Mouse (Mus musculus): Measurements from ENCODE around the gene Rasgef1b. TPM values are rescaled to one million over a fixed set of nuclear protein-coding genes. Genes with fewer than 3 reads are reported as not detected.

The Rasgef1b gene
- polyA plus RNA-seq, 1 experiment from 2014 or later, result 33.1 TPM

DNA sequence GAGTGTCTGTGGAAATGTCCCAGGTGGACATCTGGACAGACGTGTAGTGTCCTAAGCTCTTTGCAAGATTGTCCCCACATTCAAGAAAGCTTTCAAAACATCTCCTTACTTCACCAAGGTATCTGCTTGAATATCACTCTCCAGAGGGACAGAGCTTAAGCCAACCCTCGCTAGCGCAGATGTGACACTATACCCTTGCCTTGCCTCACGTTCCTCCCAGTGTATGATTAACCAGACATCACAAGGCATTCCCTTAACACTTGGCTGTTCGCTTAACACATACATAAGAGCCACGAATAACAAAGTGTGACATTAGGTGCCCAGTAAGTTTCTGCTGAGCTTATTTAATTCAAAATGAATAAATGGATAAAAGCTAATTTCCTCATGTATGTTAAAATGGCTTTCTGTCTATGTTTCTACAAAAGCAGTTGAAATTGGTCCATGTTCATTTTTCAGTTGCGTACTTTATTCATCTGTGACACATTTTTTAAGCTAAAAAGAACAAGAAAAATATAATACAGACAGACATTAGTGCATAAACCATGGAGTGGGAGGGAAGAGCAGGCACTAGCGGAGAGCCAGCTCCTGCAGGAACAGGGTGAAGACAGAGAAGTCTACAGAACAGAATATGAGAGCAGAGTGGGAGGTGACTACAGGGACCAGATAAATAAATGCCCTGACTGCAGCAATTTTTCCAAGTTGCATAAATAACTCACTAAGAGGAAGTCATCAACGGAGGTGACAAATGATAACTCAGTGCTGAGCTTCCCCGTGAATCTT lies 126.4 kb downstream of the Rasgef1b start:
- Histone ChIP-seq H3K4me3 (no peak overlapping the region), H3K27me3 (no peaks in the 10 kb centered on the region), H3K27ac (no peak overlapping the region), H3K36me3 (no peaks in the 10 kb centered on the region), H3K9ac (no peak overlapping the region), H3K4me1 (replicated peaks) (0 out of 2 replicates have a peak, but pooled peaks cover 2% of the 10 kb centered on the region), H3K9me3 (replicated peaks) (no peaks in the 10 kb centered on the region), H3K4me2 (no peak overlapping the region)
- ATAC-seq (replicated peaks; ENCODE audit: insufficient number of reproducible peaks, insufficient read depth, low FRiP score, low read depth), result no peak
- 58% methylated on average over 10 of the region's 10 CpGs for WGBS

DNA sequence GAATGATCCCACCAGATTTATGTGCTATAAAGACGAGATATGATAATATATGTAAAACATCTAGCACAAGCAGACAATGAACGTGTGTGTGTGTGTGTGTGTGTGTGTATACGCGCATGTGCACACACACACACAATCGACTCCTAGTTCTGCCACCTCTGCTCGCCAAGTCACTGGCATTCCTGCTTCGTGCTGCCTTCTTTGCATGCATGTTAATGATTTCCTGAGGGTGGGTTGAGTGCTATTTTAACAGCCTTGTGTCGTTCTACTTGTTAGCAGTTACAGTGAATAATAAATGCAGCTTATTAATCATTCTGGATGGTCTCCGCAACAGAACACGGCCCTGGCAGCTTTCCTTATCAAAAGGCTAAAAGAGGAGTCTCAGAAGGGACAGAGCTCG lies 129.5 kb downstream of the Rasgef1b start:
- no peak overlapping the region for H3K4me2 ChIP-seq
- no peak overlapping the region for H3K4me3 ChIP-seq
- H3K4me1 ChIP-seq (replicated peaks), result 0 out of 2 replicates have a peak, but pooled peaks cover 2% of the 10 kb centered on the region
- ATAC-seq (replicated peaks; ENCODE audit: insufficient number of reproducible peaks, insufficient read depth, low FRiP score, low read depth), result no peak
- no peaks in the 10 kb centered on the region for H3K9me3 ChIP-seq (replicated peaks)
- WGBS, result 63% methylated on average over 11 of the region's 11 CpGs
- H3K9ac ChIP-seq, result no peak overlapping the region
- no peaks in the 10 kb centered on the region for H3K27me3 ChIP-seq
- H3K27ac ChIP-seq, result no peak overlapping the region
- H3K36me3 ChIP-seq, result no peaks in the 10 kb centered on the region

DNA sequence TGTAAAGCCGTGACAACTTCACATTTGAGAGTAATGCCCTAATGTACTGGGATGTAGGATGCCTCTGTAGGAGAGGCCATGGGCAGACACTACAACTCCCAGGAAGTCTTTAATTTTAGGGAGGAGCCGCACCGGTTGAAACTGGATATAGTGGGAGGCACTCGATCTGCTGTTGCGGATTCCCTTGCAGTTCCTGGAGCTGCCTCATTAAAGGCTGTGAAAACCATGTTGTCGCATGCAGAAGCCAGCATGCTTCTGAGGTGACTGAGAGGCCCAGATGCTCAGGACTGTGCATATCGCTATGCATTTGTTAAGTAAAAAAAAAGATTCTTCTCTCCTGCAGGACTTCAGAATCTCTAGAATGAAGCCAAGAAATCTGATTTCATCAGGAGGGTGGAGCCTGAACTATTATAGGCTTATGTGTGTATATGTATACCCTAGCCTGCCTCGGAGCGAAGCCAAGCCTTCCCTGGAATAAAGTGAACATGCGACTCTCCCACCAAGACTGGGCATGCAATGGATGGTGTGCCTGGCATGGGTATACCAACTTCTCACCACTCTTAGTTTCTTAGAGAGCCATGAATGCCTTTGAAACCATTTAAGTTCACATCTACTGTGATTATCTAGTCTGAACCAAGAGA lies 130.3 kb downstream of the Rasgef1b start:
- H3K4me1 ChIP-seq (replicated peaks), result 0 out of 2 replicates have a peak, but pooled peaks cover 2% of the 10 kb centered on the region
- no peak overlapping the region for H3K4me2 ChIP-seq
- no peak overlapping the region for H3K27ac ChIP-seq
- no peak overlapping the region for H3K9ac ChIP-seq
- no peaks in the 10 kb centered on the region for H3K9me3 ChIP-seq (replicated peaks)
- WGBS, result 60% methylated on average over 10 of the region's 10 CpGs
- H3K4me3 ChIP-seq, result no peak overlapping the region
- no peaks in the 10 kb centered on the region for H3K27me3 ChIP-seq
- H3K36me3 ChIP-seq, result no peaks in the 10 kb centered on the region
- no peak for ATAC-seq (replicated peaks; ENCODE audit: insufficient number of reproducible peaks, insufficient read depth, low FRiP score, low read depth)

DNA sequence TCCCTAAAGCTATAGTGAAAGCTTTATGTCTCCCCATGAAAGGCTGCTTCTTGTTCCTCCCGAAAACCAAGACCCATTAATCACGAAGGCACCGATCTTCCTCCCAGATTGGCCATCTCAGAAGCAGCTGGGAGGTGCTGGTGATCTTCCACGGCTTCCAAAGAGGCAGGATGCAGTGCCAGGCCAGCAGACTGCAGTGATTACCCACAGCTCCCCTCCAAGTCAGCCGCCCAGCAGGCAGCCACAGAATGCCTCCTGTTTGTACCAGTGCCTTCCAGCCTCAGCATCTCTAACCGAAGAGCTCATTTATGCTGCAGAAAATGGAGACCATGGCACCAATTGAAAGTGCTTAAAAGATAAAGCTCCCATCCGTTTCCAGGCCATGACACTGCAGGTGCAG lies 131.2 kb downstream of the Rasgef1b start:
- H3K36me3 ChIP-seq, result no peaks in the 10 kb centered on the region
- H3K9ac ChIP-seq, result no peak overlapping the region
- no peak overlapping the region for H3K4me2 ChIP-seq
- no peak for ATAC-seq (replicated peaks; ENCODE audit: insufficient number of reproducible peaks, insufficient read depth, low FRiP score, low read depth)
- WGBS, result 54% methylated on average over 7 of the region's 7 CpGs
- H3K9me3 ChIP-seq (replicated peaks), result no peaks in the 10 kb centered on the region
- no peaks in the 10 kb centered on the region for H3K27me3 ChIP-seq
- no peak overlapping the region for H3K4me3 ChIP-seq
- H3K27ac ChIP-seq, result no peak overlapping the region
- 0 out of 2 replicates have a peak, but pooled peaks cover 2% of the 10 kb centered on the region for H3K4me1 ChIP-seq (replicated peaks)

DNA sequence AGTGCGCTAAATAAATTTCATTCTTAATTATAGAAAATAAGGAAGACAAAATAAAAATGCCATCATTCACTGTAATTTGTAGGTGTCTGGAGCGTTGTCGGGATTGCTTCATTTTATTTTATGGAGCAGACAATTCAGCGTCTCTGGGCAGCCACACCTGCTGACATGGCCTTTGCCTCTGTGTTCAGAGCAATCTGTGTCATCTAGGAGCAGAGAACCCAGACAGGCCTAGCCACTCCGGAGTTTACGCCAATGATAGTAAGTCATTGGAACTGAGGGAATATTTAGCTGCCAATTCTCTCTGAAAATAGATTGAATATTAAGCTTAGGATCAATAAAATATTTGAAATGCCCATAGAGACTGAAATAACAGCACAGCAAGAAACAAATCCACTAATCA lies 137.5 kb downstream of the Rasgef1b start:
- no peak for ATAC-seq (replicated peaks; ENCODE audit: insufficient number of reproducible peaks, insufficient read depth, low FRiP score, low read depth)
- Histone ChIP-seq H3K36me3 (no peaks in the 10 kb centered on the region), H3K9me3 (replicated peaks) (no peaks in the 10 kb centered on the region), H3K4me1 (replicated peaks) (no peaks in the 10 kb centered on the region; the same call in 1 of the 2 replicates), H3K9ac (no peak overlapping the region), H3K4me3 (no peak overlapping the region), H3K27ac (no peak overlapping the region), H3K27me3 (no peaks in the 10 kb centered on the region), H3K4me2 (no peak overlapping the region)
- 80% methylated on average over 6 of the region's 6 CpGs for WGBS

DNA sequence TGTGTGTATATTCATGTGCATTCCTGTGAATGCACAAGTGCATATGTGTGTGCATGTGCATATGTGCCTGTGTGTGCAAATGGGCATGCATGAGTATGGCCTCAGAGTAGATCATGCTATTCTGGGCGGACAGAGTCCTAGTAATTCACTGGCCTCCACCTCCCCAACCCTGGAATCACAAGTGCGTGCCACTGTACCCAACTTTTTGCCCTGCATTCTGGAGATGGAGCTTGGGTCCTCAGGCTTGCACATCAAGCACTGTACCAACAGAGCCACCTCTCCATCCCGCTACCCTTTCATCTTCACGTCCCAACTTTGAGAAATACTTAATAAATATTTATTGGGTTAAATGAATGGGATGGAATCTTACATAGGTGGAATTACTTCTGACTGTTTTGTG lies 138.3 kb downstream of the Rasgef1b start:
- no peak overlapping the region for H3K4me2 ChIP-seq
- H3K27ac ChIP-seq, result no peak overlapping the region
- H3K27me3 ChIP-seq, result no peaks in the 10 kb centered on the region
- H3K36me3 ChIP-seq, result no peaks in the 10 kb centered on the region
- ATAC-seq (replicated peaks; ENCODE audit: insufficient number of reproducible peaks, insufficient read depth, low FRiP score, low read depth), result no peak
- no peaks in the 10 kb centered on the region; the same call in 1 of the 2 replicates for H3K4me1 ChIP-seq (replicated peaks)
- H3K9me3 ChIP-seq (replicated peaks), result no peaks in the 10 kb centered on the region
- no peak overlapping the region for H3K4me3 ChIP-seq
- H3K9ac ChIP-seq, result no peak overlapping the region
- 85% methylated on average over 4 of the region's 4 CpGs for WGBS

DNA sequence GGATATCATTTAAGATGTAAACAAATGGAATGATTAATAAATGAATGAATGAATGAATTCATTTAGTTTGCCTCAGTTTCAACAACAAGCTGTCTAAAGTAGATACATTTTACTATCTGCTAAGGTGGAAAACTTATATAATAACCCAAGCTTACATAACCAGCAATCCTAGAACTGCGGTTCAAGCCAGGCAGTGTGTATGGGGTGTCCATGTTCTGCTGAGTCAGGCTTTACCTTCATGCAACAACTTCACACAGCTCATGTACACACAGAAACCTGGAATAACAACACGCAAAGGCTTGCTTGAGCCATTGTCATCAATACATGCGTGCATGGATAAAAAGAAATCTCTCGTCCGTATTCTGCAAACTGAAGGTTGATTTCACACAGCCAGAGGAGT lies 140.9 kb downstream of the Rasgef1b start:
- Histone ChIP-seq H3K4me3 (no peak overlapping the region), H3K9ac (no peak overlapping the region), H3K36me3 (no peaks in the 10 kb centered on the region), H3K4me2 (no peak overlapping the region), H3K9me3 (replicated peaks) (no peaks in the 10 kb centered on the region), H3K27ac (no peak overlapping the region), H3K4me1 (replicated peaks) (no peaks in the 10 kb centered on the region; the same call in 1 of the 2 replicates), H3K27me3 (no peaks in the 10 kb centered on the region)
- ATAC-seq (replicated peaks; ENCODE audit: insufficient number of reproducible peaks, insufficient read depth, low FRiP score, low read depth), result no peak
- 93% methylated on average over 5 of the region's 5 CpGs for WGBS

DNA sequence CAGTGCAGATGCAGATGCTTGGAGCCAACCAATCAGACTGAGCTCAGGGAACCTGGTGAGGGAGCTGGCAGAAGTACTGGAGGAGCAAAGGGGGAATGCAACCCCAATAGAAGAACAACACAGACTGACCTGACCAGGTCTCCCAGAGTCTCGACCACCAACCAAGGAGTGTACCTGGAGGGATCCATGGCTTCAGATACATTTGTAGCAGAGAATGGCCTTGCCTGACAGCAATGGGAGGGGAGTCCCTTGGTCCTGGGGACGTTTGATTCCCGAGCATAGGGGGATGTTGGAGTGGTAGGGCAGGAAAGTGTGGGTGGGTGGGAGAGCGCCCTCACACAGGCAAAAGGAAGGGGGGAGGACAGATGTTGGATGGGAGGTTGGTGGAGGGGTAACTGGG lies 141.3 kb downstream of the Rasgef1b start:
- H3K9ac ChIP-seq, result no peak overlapping the region
- H3K9me3 ChIP-seq (replicated peaks), result no peaks in the 10 kb centered on the region
- no peaks in the 10 kb centered on the region for H3K27me3 ChIP-seq
- no peak overlapping the region for H3K27ac ChIP-seq
- H3K4me3 ChIP-seq, result no peak overlapping the region
- 66% methylated on average over 4 of the region's 4 CpGs for WGBS
- no peaks in the 10 kb centered on the region; the same call in 1 of the 2 replicates for H3K4me1 ChIP-seq (replicated peaks)
- ATAC-seq (replicated peaks; ENCODE audit: insufficient number of reproducible peaks, insufficient read depth, low FRiP score, low read depth), result no peak
- no peaks in the 10 kb centered on the region for H3K36me3 ChIP-seq
- no peak overlapping the region for H3K4me2 ChIP-seq

DNA sequence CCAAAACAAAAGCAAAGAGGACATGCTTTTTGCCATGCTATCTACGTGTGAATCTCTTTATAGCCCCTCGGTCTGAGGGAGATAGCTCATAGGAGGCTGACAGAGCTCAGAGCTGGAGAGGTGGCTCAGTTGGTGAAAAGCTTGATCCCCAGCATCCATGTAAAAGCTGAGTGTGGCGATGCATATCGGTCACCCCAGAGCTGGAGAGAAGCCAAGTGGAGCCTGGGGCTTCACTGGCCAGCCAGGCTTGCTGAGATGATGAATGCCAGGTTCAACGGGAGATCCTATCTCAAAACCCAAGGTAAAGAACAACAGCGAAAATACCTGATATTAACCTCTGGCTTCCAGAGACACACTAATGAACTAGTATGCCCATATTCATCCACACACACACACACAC lies 142.6 kb downstream of the Rasgef1b start:
- H3K9me3 ChIP-seq (replicated peaks), result no peaks in the 10 kb centered on the region
- WGBS, result 57% methylated on average over 6 of the region's 6 CpGs
- H3K27ac ChIP-seq, result no peak overlapping the region
- peaks cover 3% of the 10 kb centered on the region; the same call in 1 of the 2 replicates for H3K4me1 ChIP-seq (replicated peaks)
- H3K9ac ChIP-seq, result no peak overlapping the region
- no peak overlapping the region for H3K4me2 ChIP-seq
- no peak overlapping the region for H3K4me3 ChIP-seq
- H3K36me3 ChIP-seq, result no peaks in the 10 kb centered on the region
- no peak for ATAC-seq (replicated peaks; ENCODE audit: insufficient number of reproducible peaks, insufficient read depth, low FRiP score, low read depth)
- no peaks in the 10 kb centered on the region for H3K27me3 ChIP-seq

DNA sequence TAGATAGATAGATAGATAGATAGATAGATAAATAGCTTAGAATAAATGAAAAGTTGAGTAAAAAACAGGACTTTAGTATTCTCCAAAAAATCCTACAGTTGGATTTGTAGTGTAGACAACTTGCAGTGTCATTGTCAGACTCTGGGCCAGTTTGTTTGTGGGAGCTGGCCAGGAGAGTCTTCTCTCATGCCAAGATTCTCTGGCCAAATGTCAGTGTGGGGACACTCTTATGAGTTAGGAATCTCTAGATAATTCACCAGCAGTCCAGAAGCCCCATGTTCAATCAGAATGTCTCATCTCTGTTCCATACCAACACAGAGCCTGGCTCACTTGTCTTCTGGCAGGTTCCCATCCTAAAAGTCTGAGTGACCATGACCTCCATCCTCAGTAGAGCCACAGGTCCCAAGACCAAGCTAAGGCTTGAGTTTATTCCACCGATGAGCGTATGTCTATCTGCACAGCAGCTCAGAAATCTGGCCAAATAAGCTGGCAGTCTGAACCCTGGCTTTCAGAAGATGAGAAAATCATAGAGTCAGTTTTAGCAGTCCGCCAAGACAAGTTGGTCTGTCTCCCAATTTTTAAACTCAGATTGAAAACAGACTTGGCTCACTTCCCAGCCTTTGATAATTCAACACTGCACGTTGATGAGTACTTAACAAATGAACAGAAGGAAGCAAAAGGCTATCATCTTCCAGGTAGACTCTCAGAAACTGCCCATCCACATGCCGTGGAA lies 143.5 kb downstream of the Rasgef1b start:
- Histone ChIP-seq H3K4me1 (replicated peaks) (peaks cover 3% of the 10 kb centered on the region; the same call in 1 of the 2 replicates), H3K27me3 (no peaks in the 10 kb centered on the region), H3K27ac (no peak overlapping the region), H3K36me3 (no peaks in the 10 kb centered on the region), H3K4me2 (no peak overlapping the region), H3K9me3 (replicated peaks) (no peaks in the 10 kb centered on the region), H3K4me3 (no peak overlapping the region), H3K9ac (no peak overlapping the region)
- 64% methylated on average over 5 of the region's 5 CpGs for WGBS
- ATAC-seq (replicated peaks; ENCODE audit: insufficient number of reproducible peaks, insufficient read depth, low FRiP score, low read depth), result no peak

DNA sequence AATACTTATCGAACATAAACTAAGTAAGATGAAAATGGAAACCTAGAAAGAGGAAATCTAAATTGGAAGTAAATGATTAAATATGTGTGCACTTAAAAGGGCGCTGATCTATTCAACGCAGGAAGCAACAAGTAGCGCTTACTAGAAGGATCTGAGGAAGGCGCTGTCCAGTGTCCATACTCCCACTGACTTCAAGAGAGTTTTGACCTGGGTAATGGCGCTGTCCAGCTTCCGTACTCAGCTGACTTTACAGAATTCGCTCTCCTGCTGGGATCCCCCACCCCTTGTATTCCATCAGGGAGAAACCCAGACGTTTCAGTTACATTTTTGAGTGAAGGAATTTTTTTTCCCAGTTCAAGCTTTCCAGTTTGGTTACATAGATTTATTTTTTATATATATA lies 144.6 kb downstream of the Rasgef1b start:
- H3K36me3 ChIP-seq, result no peaks in the 10 kb centered on the region
- WGBS, result 72% methylated on average over 9 of the region's 9 CpGs
- H3K27me3 ChIP-seq, result no peaks in the 10 kb centered on the region
- H3K4me3 ChIP-seq, result no peak overlapping the region
- H3K4me2 ChIP-seq, result no peak overlapping the region
- H3K9ac ChIP-seq, result no peak overlapping the region
- H3K9me3 ChIP-seq (replicated peaks), result no peaks in the 10 kb centered on the region
- peaks cover 3% of the 10 kb centered on the region; the same call in 1 of the 2 replicates for H3K4me1 ChIP-seq (replicated peaks)
- no peak overlapping the region for H3K27ac ChIP-seq
- ATAC-seq (replicated peaks; ENCODE audit: insufficient number of reproducible peaks, insufficient read depth, low FRiP score, low read depth), result no peak
